Mouse (Mus musculus): ENCODE data around the gene Uba6.
A peak's percentile ranks its signal among the peaks of the same experiment; 100 is the strongest.

The Uba6 gene

DNA sequence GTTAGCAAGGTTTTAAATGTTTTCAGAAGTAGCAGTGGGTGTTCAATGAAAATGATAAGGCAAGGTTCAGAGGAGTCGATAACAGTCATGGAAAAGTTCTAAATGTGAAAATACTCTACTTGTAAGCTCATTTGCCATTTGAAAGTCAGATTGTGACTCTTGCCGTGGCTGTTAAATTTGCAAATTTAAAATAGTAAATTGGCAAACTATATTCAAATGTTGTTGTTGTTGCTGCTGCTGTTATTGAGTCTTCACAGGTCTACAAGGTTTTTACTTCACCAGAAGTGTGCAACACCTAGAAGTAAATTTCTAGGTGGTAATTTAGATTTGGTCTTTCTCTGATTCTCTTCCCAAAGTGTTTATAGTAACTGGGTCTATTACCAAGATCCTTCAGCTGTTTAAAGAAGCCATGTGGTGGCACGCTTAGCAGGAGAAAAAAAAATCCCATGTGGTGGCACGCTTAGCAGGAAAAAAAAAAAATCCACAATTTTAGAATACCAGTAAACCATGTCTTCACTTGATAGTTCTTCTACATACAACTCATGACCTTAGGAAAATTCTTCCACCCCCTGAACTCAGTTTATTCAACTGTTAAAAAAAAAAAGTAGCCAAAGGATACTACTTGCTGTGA is 99.7 kb downstream of the Uba6 start:
- no peak for DNase-seq (ENCODE audit: low spot score in 2 of 2)

DNA sequence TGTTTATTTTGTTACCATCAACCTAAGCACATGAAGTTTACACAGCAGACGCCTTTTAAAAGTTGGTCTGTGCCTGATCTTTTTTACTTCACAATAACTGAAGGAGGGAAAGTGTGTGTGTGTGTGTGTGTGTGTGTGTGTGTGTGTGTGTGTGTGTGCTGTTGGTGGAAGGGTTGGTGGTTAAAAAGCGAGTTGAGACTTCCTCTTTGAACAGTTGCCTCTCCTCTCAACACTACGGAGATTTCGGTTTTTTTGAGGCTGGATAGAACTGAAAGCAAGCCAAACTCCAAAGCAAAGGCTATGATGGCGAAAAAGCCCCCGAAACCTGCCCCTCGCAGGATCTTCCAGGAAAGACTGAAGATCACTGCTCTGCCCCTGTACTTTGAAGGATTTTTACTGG is 101.1 kb downstream of the Uba6 start, which contains the start of gene Stap1:
TSS of gene Stap1 (plus strand) at position 209 of the 400 bp plus-strand sequence.
- no peak for DNase-seq (ENCODE audit: low spot score in 2 of 2)

DNA sequence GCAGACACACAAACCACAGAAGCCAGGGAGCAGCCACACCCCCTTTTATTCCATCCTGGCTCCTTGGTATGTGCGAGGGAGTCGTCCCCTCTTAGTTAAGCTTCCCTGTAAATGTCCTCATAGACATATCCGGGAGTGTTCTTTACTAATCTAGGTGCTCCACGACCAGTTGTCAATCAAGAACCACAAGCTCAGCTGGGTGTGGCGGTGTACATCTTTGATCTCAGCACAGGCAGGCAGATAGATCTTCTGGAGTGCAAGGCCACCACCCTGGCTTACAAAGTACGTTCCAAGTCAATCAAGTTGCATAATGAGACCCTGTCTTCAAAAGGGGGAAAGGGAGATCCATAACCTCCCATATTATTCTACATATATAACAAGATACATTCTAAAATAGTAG is 103.5 kb downstream of the Uba6 start:
- DNase-seq (ENCODE audit: low spot score in 2 of 2), result no peak

DNA sequence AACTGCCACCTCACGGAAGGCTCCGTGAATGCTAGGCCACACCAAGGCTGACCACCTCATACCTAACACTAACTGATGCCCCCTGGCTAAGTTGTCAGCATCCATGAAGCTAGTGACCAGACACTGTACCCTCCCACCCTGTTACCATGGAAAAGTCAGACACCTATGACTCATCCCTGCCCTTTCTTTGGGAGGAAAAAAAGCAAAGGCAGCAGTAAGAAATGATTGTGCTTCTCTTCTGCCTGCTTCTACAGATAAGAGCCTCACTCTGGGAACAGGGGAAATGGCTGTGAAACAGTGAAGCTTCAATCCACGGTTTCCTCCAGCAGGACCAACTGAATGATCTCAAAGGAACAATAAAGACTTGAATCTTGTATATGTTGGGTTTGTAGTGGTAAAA is 104.2 kb downstream of the Uba6 start:
- no peak for DNase-seq (ENCODE audit: low spot score in 2 of 2)

DNA sequence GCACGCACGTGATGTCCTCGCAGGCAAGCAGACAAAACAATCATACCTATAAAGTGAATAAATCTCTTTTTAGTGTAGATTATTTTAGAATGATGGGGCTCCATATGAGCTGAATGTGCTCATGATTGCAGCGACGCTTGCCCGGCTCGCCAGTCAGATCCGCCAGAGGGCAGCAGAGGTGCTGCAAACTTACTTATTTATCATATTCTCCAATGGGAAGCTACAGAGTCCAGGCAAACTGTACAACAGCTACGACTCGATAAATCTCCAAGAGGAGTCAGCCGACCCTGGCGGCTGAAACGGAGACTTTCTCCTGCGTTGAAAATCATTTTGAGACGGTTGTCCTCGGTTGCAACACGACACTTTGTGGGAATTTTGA is 106.1 kb downstream of the Uba6 start:
- DNase-seq (ENCODE audit: low spot score in 2 of 2), result peak; percentile 87 to 90

DNA sequence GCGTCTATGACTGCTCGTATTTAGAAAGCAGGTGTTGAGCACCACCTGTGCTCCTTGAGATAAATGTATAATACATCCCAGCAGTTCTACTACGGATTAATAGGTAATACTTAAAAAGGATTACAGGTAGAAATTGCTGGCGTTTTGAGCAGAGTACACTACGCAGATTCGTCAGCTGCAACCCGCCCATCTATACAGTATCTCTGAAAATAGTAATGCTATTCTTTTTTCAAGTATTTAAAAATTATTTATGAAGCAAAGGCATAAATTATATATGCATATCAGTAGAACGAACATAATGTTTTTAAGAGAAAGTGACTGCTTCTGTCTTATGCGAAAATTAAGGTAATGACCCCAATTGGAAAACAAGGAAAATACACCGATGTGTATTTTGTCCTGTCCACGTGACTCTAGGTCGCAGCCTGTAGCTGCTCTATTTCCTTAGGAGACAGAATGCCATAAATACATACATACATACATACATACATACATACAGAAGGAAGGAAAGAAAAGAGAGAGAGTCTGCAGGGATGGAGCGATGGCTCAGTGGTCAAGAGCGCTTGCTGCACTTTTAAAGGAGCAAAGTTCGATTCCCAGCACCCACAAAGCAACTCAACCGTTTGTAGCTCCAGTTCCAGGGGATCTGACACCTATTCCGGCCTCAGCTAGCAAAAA is 106.6 kb downstream of the Uba6 start:
- DNase-seq (ENCODE audit: low spot score in 2 of 2), result peak in 1 of 2 experiments; percentile 12

DNA sequence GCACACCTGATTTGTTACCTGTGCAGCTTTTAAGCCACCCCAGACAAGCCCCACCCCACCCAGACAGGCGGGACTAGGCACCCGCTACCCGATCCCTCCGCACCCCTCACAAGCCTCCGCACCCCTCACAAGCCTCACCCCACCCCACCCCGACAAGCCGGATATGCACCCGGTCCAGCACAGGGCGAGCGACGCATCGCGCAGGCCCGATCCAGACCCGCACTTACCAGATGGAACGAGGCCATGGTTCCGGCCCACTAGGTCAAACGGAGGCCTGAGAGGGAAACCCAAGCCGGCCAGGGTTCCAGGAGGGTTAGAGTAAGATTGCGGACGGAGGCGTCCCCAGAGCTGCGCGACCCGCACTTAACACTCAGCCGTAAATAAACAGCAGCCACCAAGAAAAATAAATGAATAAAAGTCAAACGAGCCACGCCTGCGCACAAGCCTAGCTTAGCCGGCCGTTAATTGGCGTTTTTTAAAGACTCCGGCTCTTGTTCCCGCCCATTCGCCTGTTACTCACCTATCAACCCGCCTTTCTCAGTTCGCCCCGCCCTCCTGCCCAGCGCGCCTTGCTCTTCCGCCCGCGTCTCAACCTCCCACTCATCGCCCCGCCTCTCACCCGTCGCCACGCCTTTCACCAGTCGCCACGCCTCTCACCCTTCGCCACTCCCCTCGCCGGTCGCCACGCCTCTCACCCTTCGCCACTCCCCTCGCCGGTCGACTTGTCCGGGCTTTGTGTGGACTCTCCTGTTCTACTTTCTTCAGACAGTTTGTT is 107.3 kb downstream of the Uba6 start, which contains the start of gene Cenpc1:
TSS of gene Cenpc1 (minus strand) at position 483 of the 775 bp plus-strand sequence.
- peak; percentile 76 to 92 for DNase-seq (ENCODE audit: low spot score in 2 of 2)

DNA sequence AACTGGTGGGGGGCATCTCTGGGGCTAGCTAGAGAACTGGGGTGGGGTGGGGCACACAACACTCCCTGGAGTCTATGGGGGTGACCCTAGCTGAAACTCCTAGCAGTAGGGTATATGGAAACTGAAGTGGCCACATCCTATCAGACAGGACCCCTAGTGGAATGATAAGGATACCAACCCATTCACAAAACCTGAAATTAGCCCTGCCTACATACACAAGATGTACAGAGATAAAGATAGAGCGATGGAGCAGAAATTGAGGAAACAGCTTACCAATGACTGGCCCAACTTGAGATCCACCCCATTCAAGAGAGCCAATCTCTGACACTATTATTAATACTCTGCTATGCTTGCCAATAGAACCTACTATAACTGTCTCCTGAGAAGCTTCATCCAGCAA is 109.1 kb downstream of the Uba6 start:
- DNase-seq (ENCODE audit: low spot score in 2 of 2), result no peak
